Mouse (Mus musculus) CD4-positive, CD25-positive, alpha-beta regulatory T cell, adult 2 months (primary cell): ENCODE data around the gene Supt6.
A peak's percentile ranks its signal among the peaks of the same experiment; 100 is the strongest.
"Not testable (repeated sequence)": the region's sequence is repeated elsewhere in the genome, so short reads cannot be mapped to it uniquely, and the experiment has no call there.

Experiments used
- DNase-seq: peaks from one replicate; pipeline ENCODE4 v3.0.0-alpha.2; 2012; ENCODE audit warnings: low read depth, low spot score

The Supt6 gene

DNA sequence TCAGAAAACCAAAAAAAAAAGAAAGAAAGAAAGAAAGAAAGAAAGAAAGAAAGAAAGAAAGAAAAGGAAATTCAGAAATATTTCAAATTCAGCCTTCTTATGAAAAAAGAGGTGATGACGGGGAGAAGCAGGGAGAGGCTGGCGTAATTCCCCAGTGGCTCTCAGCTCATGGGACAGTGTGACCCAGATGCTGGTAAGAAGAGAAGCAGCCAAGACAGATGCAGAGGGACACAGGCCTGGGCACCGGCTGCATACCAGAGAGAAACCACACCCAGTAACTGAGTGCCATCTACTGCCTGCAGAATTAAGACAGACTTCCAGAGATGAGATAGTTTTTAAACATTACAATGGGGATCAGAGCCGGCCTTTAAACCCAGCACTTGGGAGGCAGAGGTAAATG, 22.2 kb downstream of the Supt6 start:
- DNase-seq = no peak

DNA sequence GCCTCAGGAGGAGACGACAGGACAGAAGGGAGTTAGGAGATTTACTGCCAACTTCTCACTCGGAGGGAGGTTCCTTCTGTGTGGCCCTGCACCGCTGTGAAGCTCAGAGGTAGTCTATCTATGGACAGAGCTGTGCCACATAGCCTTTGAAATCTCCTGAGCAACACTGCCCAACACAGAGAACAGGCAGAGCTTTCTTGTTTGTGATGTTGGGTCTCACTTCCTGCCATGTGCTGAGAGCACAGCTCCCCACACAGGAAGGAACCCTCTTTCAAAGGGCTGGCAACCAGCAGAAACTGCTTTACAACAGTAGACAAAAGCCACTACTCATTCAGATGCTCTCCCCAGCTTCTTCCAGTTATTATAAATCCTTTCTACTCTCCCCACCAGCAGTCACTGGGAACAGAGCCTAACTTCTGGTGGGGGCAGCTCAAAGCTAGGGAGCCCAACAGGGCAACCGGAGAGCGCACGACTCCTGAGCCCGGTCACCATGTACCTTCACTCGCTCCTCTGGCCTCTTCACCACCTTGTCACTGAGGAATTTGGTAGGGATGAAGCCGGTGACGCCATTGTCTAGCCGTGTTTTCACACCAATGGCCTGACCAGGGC, 30.0 kb downstream of the Supt6 start:
- peak; percentile 44 for DNase-seq

DNA sequence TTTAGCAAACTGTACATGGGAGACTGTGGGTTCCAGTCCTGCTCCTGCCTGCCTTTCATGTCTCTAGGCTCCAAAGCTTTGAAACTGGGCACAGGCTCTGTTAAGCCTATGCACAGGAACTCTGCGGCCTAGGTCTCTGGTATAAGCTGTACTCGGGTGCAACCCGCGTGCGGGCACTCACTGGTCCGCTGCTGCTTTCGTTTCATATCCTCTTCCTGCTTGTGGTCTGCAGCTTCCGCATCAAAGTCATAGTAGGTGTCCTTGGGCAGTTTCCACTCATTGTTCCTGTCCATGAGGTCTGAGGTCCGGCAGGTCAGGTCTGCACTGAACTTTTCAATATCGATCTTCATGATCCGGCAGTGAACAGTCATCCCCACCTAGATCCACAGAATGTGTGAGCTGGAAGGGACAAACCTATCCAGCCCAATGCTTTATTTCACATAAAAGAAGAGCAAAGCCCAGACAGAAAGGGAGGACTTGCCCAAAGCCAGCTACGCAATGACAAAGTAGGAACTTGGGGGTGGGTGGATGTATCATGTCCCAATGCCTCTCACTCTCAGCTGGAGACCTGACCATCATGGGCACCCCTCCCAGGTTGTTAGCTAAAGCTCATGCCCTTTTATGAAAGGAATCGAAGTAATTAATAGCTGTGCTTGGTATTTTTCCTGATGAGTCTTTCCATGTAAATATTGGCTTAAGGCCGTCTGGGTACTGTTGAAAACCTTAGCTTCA, 32.5 kb downstream of the Supt6 start:
- DNase-seq = no peak

DNA sequence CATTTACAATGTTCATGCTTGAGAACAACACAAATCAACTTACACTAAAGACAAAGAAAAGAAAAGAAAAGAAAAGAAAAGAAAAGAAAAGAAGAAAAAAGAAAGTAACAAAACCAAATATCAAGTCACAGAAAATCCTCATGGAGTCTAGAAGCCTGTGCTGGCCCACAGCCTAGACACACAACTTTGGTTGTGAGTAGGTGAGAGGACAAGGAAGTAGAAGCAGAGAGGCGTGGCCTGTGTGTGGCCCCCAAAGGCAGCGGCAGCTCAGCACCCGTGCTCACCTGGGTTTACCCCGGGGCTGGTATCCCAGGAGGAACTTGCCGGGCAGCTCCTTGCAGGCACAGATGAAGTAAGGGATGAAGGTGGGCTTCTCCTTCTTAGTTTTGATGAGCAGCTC, 34.3 kb downstream of the Supt6 start:
- no peak for DNase-seq

DNA sequence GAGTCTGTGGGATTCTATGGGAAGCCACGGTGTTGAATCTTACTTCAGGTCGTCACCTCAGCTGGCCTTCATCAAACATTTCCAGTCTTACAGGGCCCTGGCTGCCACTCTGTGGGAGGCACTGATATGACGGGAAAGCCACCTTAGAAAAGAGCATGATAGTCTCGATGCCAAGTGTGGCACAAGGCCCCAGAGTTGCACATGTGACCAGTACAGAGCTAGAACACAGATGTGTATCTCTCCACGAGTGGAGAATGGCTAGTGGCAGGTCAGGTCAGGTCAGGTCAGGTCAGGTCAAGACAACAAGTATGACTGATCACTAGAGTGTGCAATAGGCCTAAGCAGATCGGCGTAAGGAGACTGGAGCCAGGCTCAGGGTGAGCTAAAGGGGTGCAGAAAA, 35.2 kb downstream of the Supt6 start:
- no peak for DNase-seq

DNA sequence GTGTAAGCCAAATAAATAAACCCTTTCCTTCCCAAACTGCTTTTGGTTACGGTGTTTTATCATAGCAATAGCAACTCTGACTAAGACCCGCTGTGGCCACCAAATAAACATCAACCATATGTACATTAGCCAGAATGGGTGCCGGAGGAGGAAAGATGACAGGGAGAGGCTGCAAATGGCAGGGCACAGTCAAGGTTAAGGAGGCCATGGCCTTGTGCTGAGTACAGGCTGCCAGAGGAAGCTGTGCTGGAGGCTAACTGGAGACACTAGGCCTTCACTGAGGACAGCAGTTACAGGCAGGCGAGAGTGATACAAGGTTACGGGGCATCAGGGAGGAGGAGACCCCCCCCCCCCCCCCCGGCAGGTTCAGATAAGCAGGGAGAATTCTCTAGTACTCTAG, 35.9 kb downstream of the Supt6 start:
- no peak for DNase-seq

DNA sequence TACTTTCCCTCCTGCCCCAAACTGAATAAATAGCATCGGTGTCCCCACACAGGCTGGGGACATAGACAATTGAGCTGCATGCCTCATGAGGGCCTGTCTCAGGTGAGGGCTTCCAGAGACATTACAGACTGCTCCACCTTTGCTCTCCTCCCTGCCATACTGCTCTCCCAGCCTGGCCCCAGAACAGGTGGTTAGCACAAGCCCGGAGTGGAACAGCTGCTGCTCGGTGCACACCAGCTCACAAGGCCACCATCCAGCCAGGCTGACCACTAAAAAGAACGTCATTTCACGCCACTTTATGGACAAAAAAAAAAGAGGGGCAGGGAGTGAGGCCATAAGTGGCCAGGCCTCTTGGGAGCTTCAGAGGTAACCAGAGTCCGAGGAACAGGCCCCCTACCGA, 38.6 kb downstream of the Supt6 start:
- no peak for DNase-seq

DNA sequence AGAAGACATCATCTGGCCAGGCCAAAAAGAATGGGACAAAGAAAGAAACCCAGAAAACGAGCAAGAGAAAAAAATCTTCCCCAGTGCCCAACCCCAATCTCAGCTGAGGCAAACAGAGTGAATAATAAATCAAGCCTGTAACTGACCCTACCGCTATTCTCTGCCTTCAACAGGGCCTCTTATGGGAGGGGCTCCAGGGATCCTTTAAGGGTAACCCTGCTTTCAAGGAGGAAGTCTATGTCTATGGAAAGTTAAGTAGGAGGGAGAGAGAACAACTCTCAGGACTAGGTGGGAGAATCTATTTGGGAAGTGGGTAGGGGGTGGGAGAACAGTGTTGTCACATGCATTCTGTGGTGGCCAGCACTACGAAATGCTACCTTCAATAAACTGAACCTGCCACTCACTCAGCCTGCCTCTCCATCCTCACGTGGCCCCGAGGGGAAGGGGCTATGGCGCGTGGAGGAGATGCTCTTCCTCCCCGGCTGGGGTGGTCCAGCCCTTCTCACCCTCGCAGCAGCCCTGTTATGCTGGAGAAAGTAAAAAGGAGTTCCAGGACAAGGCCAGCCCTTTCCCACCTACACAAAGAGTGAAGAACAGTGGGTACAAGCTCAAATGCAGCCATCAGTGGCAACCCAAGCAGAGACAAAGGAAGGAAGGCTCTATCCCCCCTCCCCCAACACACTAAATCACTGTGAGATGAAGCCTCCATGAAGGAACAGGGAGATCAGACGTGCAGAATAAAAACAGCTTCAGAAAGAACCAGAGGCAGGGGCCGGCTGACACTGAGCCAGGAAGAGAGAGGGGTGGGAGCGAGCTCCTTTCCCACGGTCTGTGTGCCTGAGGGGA, 40.2 kb downstream of the Supt6 start:
- DNase-seq = no peak

DNA sequence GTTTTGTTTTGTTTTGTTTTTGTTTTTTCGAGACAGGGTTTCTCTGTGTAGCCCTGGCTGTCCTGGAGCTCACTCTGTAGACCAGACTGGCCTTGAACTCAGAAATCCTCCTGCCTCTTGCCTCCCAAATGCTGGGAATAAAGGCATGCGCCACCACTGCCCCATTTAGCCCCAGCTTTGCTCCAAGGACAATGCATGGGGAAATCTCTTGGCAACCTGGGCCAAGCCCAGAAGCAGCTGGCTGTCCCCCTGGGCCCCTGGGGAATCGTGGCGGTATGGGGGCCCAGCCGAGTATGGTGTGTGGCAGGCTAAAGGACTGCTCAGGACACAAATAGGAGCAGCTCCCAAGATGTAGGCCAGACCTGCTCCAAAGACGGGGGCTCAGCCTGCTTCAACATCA, 41.5 kb downstream of the Supt6 start:
- DNase-seq = no peak

DNA sequence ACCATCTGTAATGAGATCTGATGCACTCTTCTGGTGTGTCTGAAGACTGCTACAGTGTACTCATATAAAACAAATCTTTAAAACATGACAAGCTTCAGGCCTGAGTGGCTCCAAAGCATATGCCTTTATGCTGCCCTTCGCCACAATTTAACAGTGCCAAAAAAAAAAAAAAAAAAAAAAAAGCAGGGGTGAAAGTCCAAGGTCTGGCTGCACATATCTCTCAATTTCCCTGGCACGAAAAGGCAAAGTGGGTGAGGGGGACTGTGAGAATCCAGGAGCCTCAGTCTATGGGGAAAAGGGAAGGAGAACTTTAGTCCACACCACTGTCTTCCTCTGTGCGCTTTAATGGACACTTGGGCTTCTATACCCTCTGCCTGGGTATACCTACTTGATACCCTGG, 43.4 kb downstream of the Supt6 start:
- DNase-seq = no peak

DNA sequence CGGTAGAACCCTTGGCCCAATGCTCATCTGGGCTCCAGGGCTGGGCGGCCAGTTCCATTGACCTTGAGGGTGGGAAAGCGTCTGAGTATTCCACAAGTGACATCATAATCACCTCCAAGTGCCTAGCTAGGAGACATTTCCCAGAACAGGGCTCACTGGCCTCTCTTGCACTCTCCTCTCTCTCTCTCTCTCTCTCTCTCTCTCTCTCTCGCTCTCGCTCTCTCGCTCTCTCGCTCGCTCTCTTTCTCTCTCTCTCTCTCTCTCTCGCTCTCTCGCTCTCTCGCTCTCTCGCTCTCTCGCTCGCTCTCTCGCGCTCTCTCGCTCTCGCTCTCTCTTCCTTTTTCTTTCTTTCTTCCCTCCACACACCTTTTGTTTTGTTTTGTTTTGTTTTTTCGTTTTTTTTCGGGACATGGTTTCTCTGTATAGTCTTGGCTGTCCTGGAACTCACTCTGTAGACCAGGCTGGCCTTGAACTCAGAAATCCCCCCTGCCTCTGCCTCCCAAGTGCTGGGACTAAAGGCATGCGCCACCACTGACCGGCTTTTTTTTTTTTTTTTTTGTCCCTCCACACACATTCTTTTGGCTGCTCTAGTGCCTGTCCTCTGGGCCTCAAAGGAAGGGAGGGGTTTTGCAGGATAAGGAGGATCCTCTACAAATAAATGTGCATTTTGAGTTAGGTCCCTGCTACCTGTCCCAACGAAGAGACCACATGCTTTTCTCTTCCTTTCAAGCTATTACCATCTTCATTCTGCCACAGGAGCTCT, 50.5 kb downstream of the Supt6 start:
- DNase-seq = no peak

DNA sequence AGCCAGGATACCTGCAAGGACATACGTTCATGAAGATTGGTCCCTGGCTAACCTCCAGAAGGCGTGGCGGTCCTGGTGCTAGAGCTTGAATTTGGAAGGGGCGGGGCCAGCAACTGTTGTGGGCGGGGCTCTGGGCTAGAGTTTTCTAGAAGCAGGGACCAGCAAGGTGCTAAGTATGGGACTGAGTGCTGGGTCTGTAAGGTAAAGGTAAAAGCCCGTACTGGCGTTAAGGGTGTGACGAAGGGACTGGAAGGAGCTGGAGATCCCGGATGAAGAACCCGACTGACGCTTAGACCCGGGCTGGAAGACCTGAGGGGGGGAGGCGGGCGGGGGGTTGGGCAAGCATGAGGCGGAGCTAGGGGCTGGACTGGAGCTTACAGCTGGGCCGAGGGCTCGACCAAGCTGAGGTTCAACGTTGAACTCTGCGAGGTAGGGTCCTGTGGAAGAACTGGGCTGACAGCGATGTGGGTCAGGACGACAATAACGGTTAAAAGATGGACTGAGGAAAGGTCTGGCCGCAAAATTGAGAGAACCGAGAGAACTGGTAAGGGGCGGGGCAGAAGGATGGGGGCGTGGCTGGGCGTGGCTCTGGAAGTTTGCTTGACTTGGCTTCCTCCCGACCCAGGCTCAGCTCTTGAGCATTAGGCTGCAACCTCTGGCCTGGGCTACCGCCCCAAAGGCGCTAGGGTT, 51.2 kb downstream of the Supt6 start:
- DNase-seq = peak; percentile 73

DNA sequence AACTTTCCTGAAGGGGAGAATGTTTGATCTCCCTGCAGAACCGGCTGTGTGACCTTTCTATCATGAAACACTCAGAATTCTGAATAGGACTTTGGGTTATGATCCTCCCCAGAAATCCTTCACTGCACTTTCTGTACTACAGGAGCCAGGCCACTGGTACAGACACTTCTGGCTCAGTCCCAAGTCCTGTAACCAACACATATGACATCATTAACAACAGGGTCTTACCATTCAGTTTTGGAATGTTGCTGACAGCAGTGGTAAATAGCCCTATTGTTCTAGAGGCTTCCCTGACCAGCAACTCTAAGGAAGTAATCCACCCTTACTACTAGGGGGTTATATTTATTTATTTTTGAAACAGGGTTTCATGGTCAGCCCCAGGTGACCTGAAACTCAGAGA, 52.7 kb downstream of the Supt6 start, which contains the start of gene Proca1:
Proca1 (plus strand) TSS at position 280 of the 400 bp plus-strand sequence.
- no peak for DNase-seq

DNA sequence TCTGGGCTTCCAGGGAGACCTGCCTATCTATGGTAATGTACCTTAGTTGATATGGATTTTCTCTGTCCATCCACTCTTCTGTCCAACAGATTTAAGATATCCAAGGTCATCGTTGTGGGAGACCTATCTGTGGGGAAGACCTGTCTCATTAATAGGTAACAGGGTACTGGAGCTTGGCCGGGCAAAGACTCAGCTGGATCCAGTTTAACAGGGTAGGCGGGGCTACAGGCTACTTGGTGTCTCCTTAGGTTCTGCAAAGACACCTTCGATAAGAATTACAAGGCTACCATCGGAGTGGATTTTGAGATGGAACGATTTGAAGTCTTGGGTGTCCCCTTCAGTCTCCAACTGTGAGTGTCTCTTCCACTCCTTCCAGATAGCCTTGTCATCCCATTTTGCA, 55.7 kb downstream of the Supt6 start:
- DNase-seq = no peak

DNA sequence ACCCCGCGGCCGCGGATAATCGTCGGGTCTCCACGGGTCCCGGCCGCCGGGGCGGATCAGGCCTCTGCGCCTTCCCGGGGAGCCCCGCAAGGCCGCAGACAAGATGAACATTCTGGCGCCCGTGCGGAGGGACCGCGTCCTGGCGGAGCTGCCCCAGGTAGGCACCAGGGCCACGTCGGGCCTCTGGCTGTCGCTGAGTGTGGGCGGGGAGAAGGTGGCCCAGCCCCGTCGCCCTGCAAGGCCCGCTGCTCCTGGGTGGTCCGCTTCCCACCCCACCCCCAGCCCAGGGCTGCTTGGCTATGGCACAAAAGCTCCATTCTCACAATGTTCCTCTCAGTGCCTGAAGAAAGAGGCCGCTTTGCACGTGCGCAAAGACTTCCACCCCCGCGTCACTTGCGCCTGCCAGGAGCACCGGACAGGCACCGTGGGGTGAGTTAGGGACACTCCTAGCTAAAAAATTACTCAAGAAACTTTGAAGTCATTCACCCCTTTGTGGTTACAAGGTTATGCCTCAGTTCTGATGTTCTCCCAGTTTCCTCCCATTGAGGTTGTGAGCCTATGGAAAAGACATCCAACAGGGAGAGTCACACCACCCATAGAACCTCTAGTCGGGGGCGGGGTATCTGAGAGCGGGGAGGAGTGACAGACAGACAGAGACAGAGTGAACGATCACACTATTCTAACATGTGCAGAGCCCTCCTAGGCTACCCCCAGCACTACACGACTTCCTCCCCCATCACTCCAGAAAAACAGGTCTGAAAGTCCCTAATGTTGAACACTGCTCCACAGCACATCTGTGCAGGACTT, 56.4 kb downstream of the Supt6 start:
- peak; percentile 53 for DNase-seq

DNA sequence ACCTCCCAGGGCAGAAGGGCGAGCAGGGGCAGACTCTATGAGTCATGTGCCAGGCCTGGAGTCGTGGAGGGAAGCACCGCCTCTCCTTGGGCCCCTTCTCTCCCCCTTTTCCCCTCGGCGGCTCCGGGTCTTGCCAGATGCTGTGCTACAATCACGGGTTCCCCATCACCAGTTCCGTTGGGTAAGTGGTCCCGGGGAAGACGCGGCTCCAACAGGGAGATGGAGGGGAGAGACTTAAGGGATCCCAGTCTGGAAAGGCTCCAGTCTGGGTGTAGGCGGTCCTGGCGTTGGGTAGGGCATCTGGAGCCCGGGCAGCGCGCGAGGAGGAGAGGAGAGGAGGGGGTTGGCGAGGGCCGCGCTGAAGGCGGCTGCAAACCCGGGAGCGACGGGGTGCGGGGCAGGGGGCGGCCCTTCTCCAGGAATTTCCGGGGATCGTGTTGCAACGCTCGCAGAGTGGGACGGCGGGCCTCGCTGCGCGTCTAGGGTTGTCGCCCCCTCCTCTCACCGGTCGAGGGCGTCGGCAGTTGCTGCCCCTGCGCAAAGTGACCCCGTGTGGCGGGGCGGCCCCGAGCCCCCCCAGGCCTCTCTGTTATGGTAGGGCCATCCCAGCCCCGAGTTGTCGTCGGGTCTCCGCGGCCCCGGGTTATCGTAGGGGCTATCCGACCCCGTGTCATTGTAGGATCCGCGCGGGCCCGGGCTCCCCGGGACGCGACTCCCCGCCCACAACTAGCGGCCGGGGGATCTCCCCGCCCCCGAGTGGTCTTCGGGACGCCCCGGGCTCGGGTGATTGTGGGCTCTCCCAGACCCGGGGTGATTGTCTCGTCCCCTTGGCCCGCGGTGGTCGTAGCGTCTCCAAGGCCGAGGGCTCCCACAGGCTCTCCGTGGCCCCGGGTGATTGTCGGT, 57.2 kb downstream of the Supt6 start, which contains the start of gene Rab34:
Rab34 (plus strand) TSS at position 100 of the 903 bp plus-strand sequence.
- DNase-seq = peak; percentile 37

DNA sequence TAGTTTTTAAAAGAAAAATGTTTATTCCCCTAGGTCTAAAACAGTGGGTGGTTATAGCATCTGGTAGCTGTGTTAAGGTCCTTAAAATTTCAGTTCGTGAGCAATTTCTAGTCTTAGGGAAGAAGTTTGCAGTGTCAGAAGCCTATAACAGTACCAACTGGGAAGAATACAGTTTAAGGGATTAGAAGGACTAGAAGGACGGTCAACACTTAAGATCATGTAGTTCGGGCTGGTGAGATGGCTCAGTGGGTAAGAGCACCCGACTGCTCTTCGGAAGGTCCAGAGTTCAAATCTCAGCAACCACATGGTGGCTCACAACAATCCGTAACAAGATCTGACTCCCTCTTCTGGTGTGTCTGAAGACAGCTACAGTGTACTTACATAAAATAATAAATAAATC, 61.1 kb downstream of the Supt6 start:
- not testable (repeated sequence) for DNase-seq

DNA sequence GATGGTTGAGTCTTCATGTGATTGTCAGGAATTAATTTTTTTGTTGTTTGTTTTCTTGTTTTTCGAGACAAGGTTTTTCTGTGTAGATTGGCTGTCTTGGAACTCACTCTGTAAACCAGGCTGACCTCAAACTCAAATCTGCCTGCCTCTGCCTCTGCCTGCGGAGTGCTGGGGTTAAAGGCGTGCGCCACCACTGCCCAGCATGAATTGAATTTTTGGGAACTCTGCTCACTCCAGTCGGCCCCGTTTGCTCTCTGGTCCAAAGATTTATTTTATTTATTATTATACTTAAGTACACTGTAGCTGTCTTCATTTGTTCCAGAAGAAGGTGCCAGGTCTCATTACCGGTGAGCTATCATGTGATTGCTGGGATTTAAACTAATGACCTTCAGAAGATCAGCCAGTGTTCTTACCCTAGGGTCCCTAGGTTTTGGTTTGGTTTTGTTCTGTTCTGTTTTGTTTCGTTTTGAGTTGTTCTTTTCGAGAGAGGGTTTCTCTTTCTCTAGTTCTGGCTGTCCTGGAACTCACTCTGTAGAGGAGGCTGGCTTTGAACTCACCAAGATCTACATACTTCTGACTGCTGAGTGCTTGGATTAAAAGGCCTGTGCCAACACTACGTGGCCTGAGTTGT, 61.8 kb downstream of the Supt6 start:
- no peak for DNase-seq
